Mouse (Mus musculus) right cerebral cortex, postnatal 25 days (tissue): ENCODE measurements around the gene Gdap1l1.
A peak's percentile ranks its signal among the peaks of the same experiment; 100 is the strongest.
"Not testable (repeated sequence)": the region's sequence is repeated elsewhere in the genome, so short reads cannot be mapped to it uniquely, and the experiment has no call there.

Experiments used
- DNase-seq: peaks from one replicate; pipeline ENCODE4 v3.0.0; 2022

The Gdap1l1 gene

GRCm38 (mm10) chr2:163438246-163438618 lies at the start of gene Gdap1l1:
Gdap1l1 (plus strand) TSS chr2:163438476.
- peak; percentile 84 for DNase-seq

- DNase-seq = no peak
These were observed 45.8 kb upstream of the Gdap1l1 start for GRCm38 (mm10) chr2:163392436-163392835.

- no peak for DNase-seq
These were observed 45.0 kb upstream of the Gdap1l1 start for GRCm38 (mm10) chr2:163393241-163393640.

- no peak for DNase-seq
These were observed 44.3 kb upstream of the Gdap1l1 start for GRCm38 (mm10) chr2:163393976-163394375.

GRCm38 (mm10) chr2:163394977-163395376 lies 43.3 kb upstream of the Gdap1l1 start:
- no peak for DNase-seq

GRCm38 (mm10) chr2:163397071-163397470 lies 41.2 kb upstream of the Gdap1l1 start:
- no peak for DNase-seq

- DNase-seq = no peak
These were observed 40.4 kb upstream of the Gdap1l1 start, which contains the start of gene Jph2 for GRCm38 (mm10) chr2:163397905-163398304. Jph2 (minus strand) TSS chr2:163397993.

- DNase-seq = no peak
These were observed 39.5 kb upstream of the Gdap1l1 start for GRCm38 (mm10) chr2:163398770-163399169.

- DNase-seq = no peak
These were observed 39.1 kb upstream of the Gdap1l1 start for GRCm38 (mm10) chr2:163399222-163399621.

- peak; percentile 67 for DNase-seq
These were observed 37.1 kb upstream of the Gdap1l1 start for GRCm38 (mm10) chr2:163401221-163401620.

GRCm38 (mm10) chr2:163404037-163404815 lies 34.0 kb upstream of the Gdap1l1 start:
- DNase-seq = no peak

- no peak for DNase-seq
These were observed 28.1 kb upstream of the Gdap1l1 start for GRCm38 (mm10) chr2:163410211-163410610.

- DNase-seq = not testable (repeated sequence)
These were observed 26.9 kb upstream of the Gdap1l1 start for GRCm38 (mm10) chr2:163411344-163411743.

GRCm38 (mm10) chr2:163411840-163412239 lies 26.4 kb upstream of the Gdap1l1 start:
- DNase-seq = no peak

GRCm38 (mm10) chr2:163412419-163412818 lies 25.9 kb upstream of the Gdap1l1 start:
- DNase-seq = no peak

- no peak for DNase-seq
These were observed 25.3 kb upstream of the Gdap1l1 start for GRCm38 (mm10) chr2:163412846-163413590.

GRCm38 (mm10) chr2:163417026-163417425 lies 21.2 kb upstream of the Gdap1l1 start:
- DNase-seq = no peak

GRCm38 (mm10) chr2:163417830-163418229 lies 20.4 kb upstream of the Gdap1l1 start:
- no peak for DNase-seq

GRCm38 (mm10) chr2:163418841-163419345 lies 19.4 kb upstream of the Gdap1l1 start:
- DNase-seq = no peak

- DNase-seq = peak; percentile 100
These were observed 18.8 kb upstream of the Gdap1l1 start for GRCm38 (mm10) chr2:163419346-163420045.

- no peak for DNase-seq
These were observed 17.9 kb upstream of the Gdap1l1 start for GRCm38 (mm10) chr2:163420366-163420886.

- DNase-seq = no peak
These were observed 15.2 kb upstream of the Gdap1l1 start for GRCm38 (mm10) chr2:163422895-163423660.
